Mouse (Mus musculus): ENCODE results near the gene Hils1. TPM values are rescaled to one million over a fixed set of nuclear protein-coding genes. Genes with fewer than 3 reads are reported as not detected.

Hils1 gene
- total and polyA plus RNA-seq, 3 experiments = 0.25 TPM; not detected in 2

GRCm38 (mm10) chr11:95002705-95003104, 35.3 kb downstream of the Hils1 start:
- H3K36me3 ChIP-seq (ENCODE audit: control insufficient read depth, insufficient read depth, low read length) = peaks cover 2% of the 10 kb centered on the region; the same call in 1 of the 2 replicates

GRCm38 (mm10) chr11:95004136-95004936, 36.9 kb downstream of the Hils1 start:
- no peak overlapping the region for H3K4me3 ChIP-seq
- peak overlapping the region; percentile 20; the same call in 1 of the 2 replicates for H3K27ac ChIP-seq
- no peaks in the 10 kb centered on the region for H3K79me2 ChIP-seq (replicated peaks; ENCODE audit: control insufficient read depth, insufficient read depth, low read length)
- peaks cover 12% of the 10 kb centered on the region for H3K4me1 ChIP-seq (ENCODE audit: control insufficient read depth, insufficient read depth, low read length)
- intact Hi-C loops (cut with DNase I) = no loop called here
- H3K36me3 ChIP-seq (ENCODE audit: control insufficient read depth, insufficient read depth, low read length) = peaks cover 2% of the 10 kb centered on the region; the same call in 1 of the 2 replicates
- TF ChIP-seq POLR2A (IDR thresholded peaks at IDR 0.05; ENCODE audit: insufficient read depth, low read depth, low read length) (no peak), EP300 (IDR thresholded peaks at IDR 0.05; ENCODE audit: insufficient read depth, low read depth, low read length) (no peak), CTCF (IDR thresholded peaks at IDR 0.05) (no peak)
- no peak overlapping the region for H3K9ac ChIP-seq (ENCODE audit: low read depth, low read length)
- 74% methylated on average over 12 of the region's 12 CpGs for WGBS
- DNase-seq = peak in 1 of 2 experiments; percentile 36
- no peaks in the 10 kb centered on the region for H3K27me3 ChIP-seq (ENCODE audit: control insufficient read depth, insufficient read depth, low read length)

More at GRCm38 (mm10) chr11:95002705-95003104, 35.3 kb downstream of the Hils1 start:
- no peaks in the 10 kb centered on the region for H3K27me3 ChIP-seq (ENCODE audit: control insufficient read depth, insufficient read depth, low read length)
- H3K79me2 ChIP-seq (replicated peaks; ENCODE audit: control insufficient read depth, insufficient read depth, low read length) = no peaks in the 10 kb centered on the region
- no peak overlapping the region for H3K9ac ChIP-seq (ENCODE audit: low read depth, low read length)
- no peak overlapping the region for H3K4me3 ChIP-seq
- H3K27ac ChIP-seq = no peak overlapping the region
- DNase-seq = no peak
- peaks cover 11% of the 10 kb centered on the region for H3K4me1 ChIP-seq (ENCODE audit: control insufficient read depth, insufficient read depth, low read length)
- intact Hi-C loops (cut with DNase I) = no loop called here
- WGBS = 92% methylated on average over 8 of the region's 8 CpGs
- TF ChIP-seq EP300 (IDR thresholded peaks at IDR 0.05; ENCODE audit: insufficient read depth, low read depth, low read length) (no peak), CTCF (IDR thresholded peaks at IDR 0.05) (no peak), POLR2A (IDR thresholded peaks at IDR 0.05; ENCODE audit: insufficient read depth, low read depth, low read length) (no peak)

- TF ChIP-seq POLR2A (IDR thresholded peaks at IDR 0.05; ENCODE audit: insufficient read depth, low read depth, low read length) = no peak
- TF ChIP-seq CTCF (IDR thresholded peaks at IDR 0.05) = no peak
- no peak for TF ChIP-seq EP300 (IDR thresholded peaks at IDR 0.05; ENCODE audit: insufficient read depth, low read depth, low read length)
- WGBS = 46% methylated on average over 6 of the region's 6 CpGs
- peaks cover 12% of the 10 kb centered on the region for H3K4me1 ChIP-seq (ENCODE audit: control insufficient read depth, insufficient read depth, low read length)
- H3K36me3 ChIP-seq (ENCODE audit: control insufficient read depth, insufficient read depth, low read length) = peaks cover 2% of the 10 kb centered on the region; the same call in 1 of the 2 replicates
- H3K27me3 ChIP-seq (ENCODE audit: control insufficient read depth, insufficient read depth, low read length) = no peaks in the 10 kb centered on the region
- H3K4me3 ChIP-seq = no peak overlapping the region
- H3K79me2 ChIP-seq (replicated peaks; ENCODE audit: control insufficient read depth, insufficient read depth, low read length) = no peaks in the 10 kb centered on the region
- H3K9ac ChIP-seq (ENCODE audit: low read depth, low read length) = no peak overlapping the region
- DNase-seq = no peak
- H3K27ac ChIP-seq = no peak overlapping the region; the same call in 1 of the 2 replicates
- intact Hi-C loops (cut with DNase I) = no loop called here
Measured at GRCm38 (mm10) chr11:95004937-95005198, 37.5 kb downstream of the Hils1 start.

- 42% methylated on average over 4 of the region's 4 CpGs for WGBS
- no peak overlapping the region for H3K9ac ChIP-seq (ENCODE audit: low read depth, low read length)
- H3K79me2 ChIP-seq (replicated peaks; ENCODE audit: control insufficient read depth, insufficient read depth, low read length) = no peaks in the 10 kb centered on the region
- intact Hi-C loops (cut with DNase I) = loop anchor here (2.0 kb wide), 1 partner anchor 35 kb away; the partner anchor contains the start of gene Pdk2
- DNase-seq = peak in 1 of 2 experiments; percentile 33
- peaks cover 3% of the 10 kb centered on the region; the same call in 1 of the 2 replicates for H3K27me3 ChIP-seq (ENCODE audit: control insufficient read depth, insufficient read depth, low read length)
- H3K36me3 ChIP-seq (ENCODE audit: control insufficient read depth, insufficient read depth, low read length) = peaks cover 2% of the 10 kb centered on the region; the same call in 1 of the 2 replicates
- no peak overlapping the region for H3K4me3 ChIP-seq
- TF ChIP-seq EP300 (IDR thresholded peaks at IDR 0.05; ENCODE audit: insufficient read depth, low read depth, low read length) (no peak), POLR2A (IDR thresholded peaks at IDR 0.05; ENCODE audit: insufficient read depth, low read depth, low read length) (no peak), CTCF (IDR thresholded peaks at IDR 0.05) (no peak)
- peaks cover 9% of the 10 kb centered on the region for H3K4me1 ChIP-seq (ENCODE audit: control insufficient read depth, insufficient read depth, low read length)
- peak overlapping the region; percentile 43; the same call in 1 of the 2 replicates for H3K27ac ChIP-seq
Measured at GRCm38 (mm10) chr11:95006038-95006437, 38.6 kb downstream of the Hils1 start.

- peak overlapping the region; percentile 40 for H3K9ac ChIP-seq (ENCODE audit: low read depth, low read length)
- peak overlapping the region; percentile 42 for H3K4me3 ChIP-seq
- no peaks in the 10 kb centered on the region for H3K36me3 ChIP-seq (ENCODE audit: control insufficient read depth, insufficient read depth, low read length)
- DNase-seq = peak; percentile 81 to 82
- peaks cover 8% of the 10 kb centered on the region for H3K4me1 ChIP-seq (ENCODE audit: control insufficient read depth, insufficient read depth, low read length)
- peak; percentile 49 for TF ChIP-seq CTCF (IDR thresholded peaks at IDR 0.05)
- 0 out of 2 replicates have a peak, but pooled peaks have one; percentile 13 for TF ChIP-seq EP300 (IDR thresholded peaks at IDR 0.05; ENCODE audit: insufficient read depth, low read depth, low read length)
- TF ChIP-seq POLR2A (IDR thresholded peaks at IDR 0.05; ENCODE audit: insufficient read depth, low read depth, low read length) = peak; percentile 47
- no peaks in the 10 kb centered on the region for H3K79me2 ChIP-seq (replicated peaks; ENCODE audit: control insufficient read depth, insufficient read depth, low read length)
- peaks cover 3% of the 10 kb centered on the region; the same call in 1 of the 2 replicates for H3K27me3 ChIP-seq (ENCODE audit: control insufficient read depth, insufficient read depth, low read length)
- intact Hi-C loops (cut with DNase I) = loop anchor here (2.0 kb wide), 1 partner anchor 34 kb away; the partner anchor contains the start of gene Pdk2
- H3K27ac ChIP-seq = peak overlapping the region; percentile 58
- 2% methylated on average over 27 of the region's 27 CpGs for WGBS
Measured at GRCm38 (mm10) chr11:95006525-95007219, 39.3 kb downstream of the Hils1 start.

Measured in heart, adult 2 months (tissue).